Mouse (Mus musculus): ENCODE data around the gene Dcbld1. TPM values are rescaled to one million over a fixed set of nuclear protein-coding genes. Genes with fewer than 3 reads are reported as not detected.

Gene Dcbld1
- polyA plus RNA-seq, 1 experiment, result 2.0 TPM

DNA sequence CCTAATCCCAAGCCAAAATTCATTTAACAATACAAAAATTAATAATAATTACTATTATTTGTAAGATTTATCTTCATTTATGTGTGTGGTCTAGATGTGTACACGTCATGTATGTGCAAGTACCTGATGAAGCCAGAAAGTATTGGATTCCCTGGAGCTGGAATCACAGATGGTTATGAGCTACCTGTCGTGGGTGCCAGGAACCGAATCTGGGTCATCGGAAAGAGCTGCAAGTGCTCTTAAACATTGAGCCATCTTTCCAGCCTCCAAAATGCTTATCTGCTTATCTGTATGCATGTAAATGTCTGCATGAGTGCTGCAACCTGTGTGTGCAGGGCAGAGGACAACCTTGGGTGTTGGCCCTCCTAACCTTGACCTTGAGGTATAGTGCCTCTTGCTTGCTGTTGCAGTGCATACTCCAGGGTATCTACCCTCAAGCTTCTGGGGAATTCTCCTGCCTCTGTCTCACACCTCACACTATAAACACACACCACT lies 126.9 kb downstream of the Dcbld1 start:
- Histone ChIP-seq H3K4me3 (ENCODE audit: control insufficient read depth, low read depth, low read length) (no peak overlapping the region), H3K36me3 (ENCODE audit: control insufficient read depth, insufficient read depth, low read length) (no peaks in the 10 kb centered on the region; the same call in 1 of the 2 replicates), H3K4me1 (ENCODE audit: control insufficient read depth, insufficient read depth, low read length) (no peaks in the 10 kb centered on the region), H3K27ac (ENCODE audit: control insufficient read depth, insufficient read depth, low read depth, low read length) (no peak overlapping the region), H3K27me3 (ENCODE audit: control insufficient read depth, insufficient read depth, low read length) (no peaks in the 10 kb centered on the region)
- TF ChIP-seq CTCF (IDR thresholded peaks at IDR 0.05; ENCODE audit: control insufficient read depth, insufficient read depth, insufficient replicate concordance, low read depth, low read length) (no peak), POLR2A (IDR thresholded peaks at IDR 0.05; ENCODE audit: control insufficient read depth, low read depth, low read length) (no peak)

GRCm38 (mm10) chr10:52360862-52361609 lies 127.6 kb downstream of the Dcbld1 start:
- Histone ChIP-seq H3K4me1 (ENCODE audit: control insufficient read depth, insufficient read depth, low read length) (no peaks in the 10 kb centered on the region), H3K36me3 (ENCODE audit: control insufficient read depth, insufficient read depth, low read length) (no peaks in the 10 kb centered on the region), H3K4me3 (ENCODE audit: control insufficient read depth, low read depth, low read length) (no peak overlapping the region), H3K27ac (ENCODE audit: control insufficient read depth, insufficient read depth, low read depth, low read length) (no peak overlapping the region), H3K27me3 (ENCODE audit: control insufficient read depth, insufficient read depth, low read length) (no peaks in the 10 kb centered on the region)
- TF ChIP-seq POLR2A (IDR thresholded peaks at IDR 0.05; ENCODE audit: control insufficient read depth, low read depth, low read length) (no peak), CTCF (IDR thresholded peaks at IDR 0.05; ENCODE audit: control insufficient read depth, insufficient read depth, insufficient replicate concordance, low read depth, low read length) (no peak)

DNA sequence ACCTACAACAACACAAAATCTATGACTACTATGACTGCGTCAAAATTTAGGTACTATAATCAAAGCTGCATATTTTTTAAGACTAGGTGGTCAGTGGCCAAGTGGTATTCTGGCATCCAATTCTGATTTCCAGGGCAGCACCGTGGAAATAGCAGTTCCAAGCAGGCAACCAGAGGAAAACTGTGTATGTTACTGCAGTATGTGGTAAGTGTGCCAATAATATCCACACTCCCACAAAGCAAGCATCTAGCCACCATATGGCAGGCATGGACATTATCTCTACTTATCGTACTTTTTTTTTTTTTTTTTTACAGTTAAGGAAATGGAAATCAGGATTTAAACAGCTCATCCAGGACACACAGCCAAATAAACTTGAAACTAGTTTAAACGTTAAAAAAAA lies 135.0 kb downstream of the Dcbld1 start:
- Histone ChIP-seq H3K4me1 (ENCODE audit: control insufficient read depth, insufficient read depth, low read length) (no peaks in the 10 kb centered on the region), H3K4me3 (ENCODE audit: control insufficient read depth, low read depth, low read length) (no peak overlapping the region), H3K27me3 (ENCODE audit: control insufficient read depth, insufficient read depth, low read length) (no peaks in the 10 kb centered on the region), H3K27ac (ENCODE audit: control insufficient read depth, insufficient read depth, low read depth, low read length) (no peak overlapping the region), H3K36me3 (ENCODE audit: control insufficient read depth, insufficient read depth, low read length) (no peaks in the 10 kb centered on the region)
- TF ChIP-seq POLR2A (IDR thresholded peaks at IDR 0.05; ENCODE audit: control insufficient read depth, low read depth, low read length), result no peak
- TF ChIP-seq CTCF (IDR thresholded peaks at IDR 0.05; ENCODE audit: control insufficient read depth, insufficient read depth, insufficient replicate concordance, low read depth, low read length), result no peak

Other genes starting within 250 kb of the Dcbld1 start
- 0.25 TPM in 1 of 2 replicates, not detected in the other for gene Vgll2, start 211.1 kb upstream of the Dcbld1 start, polyA plus RNA-seq (2012; rRNA removed)
- gene Ros1, start 38.4 kb upstream of the Dcbld1 start, polyA plus RNA-seq (2012; rRNA removed), result 0.16 and 0.21 TPM in 2 replicates
- not detected in 2 replicates for gene Gm26741, start 125.1 kb downstream of the Dcbld1 start, polyA plus RNA-seq (2012; rRNA removed)
- gene Gopc, start 148.5 kb downstream of the Dcbld1 start, polyA plus RNA-seq (2012; rRNA removed), result 4.9 and 5.7 TPM in 2 replicates
- gene Nepn, start 155.4 kb downstream of the Dcbld1 start, polyA plus RNA-seq (2012; rRNA removed), result not detected in 2 replicates
- 7.3 and 8.3 TPM in 2 replicates for gene Nus1, start 183.9 kb downstream of the Dcbld1 start, polyA plus RNA-seq (2012; rRNA removed)